Mouse (Mus musculus): ENCODE measurements around the gene Tomm40l.

- TF ChIP-seq CTCF (IDR thresholded peaks at IDR 0.05; ENCODE audit: borderline replicate concordance, insufficient read depth, low read length) (no peak), POLR2A (IDR thresholded peaks at IDR 0.05; ENCODE audit: low read depth, low read length) (no peak)
Observed at GRCm38 (mm10) chr1:171257781-171258180, 35.5 kb upstream of the Tomm40l start.

Measured in embryonic fibroblast, embryonic 13.5 days (primary cell).